Mouse (Mus musculus) stomach, adult 2 months (tissue): Measurements from ENCODE around the gene Plxnb2. TPM values are rescaled to one million over a fixed set of nuclear protein-coding genes. Genes with fewer than 3 reads are reported as not detected.

Source experiments
- polyA plus RNA-seq: library from polyadenylated mRNA; depleted of rRNA; stranded (reverse); fragments of >200 nt; gene quantifications from 2 replicates; pipeline ENCODE4 v1.2.3, GENCODE M21; 2012; rRNA removed

Gene Plxnb2
- polyA plus RNA-seq, result 272 and 308 TPM in 2 replicates

DNA sequence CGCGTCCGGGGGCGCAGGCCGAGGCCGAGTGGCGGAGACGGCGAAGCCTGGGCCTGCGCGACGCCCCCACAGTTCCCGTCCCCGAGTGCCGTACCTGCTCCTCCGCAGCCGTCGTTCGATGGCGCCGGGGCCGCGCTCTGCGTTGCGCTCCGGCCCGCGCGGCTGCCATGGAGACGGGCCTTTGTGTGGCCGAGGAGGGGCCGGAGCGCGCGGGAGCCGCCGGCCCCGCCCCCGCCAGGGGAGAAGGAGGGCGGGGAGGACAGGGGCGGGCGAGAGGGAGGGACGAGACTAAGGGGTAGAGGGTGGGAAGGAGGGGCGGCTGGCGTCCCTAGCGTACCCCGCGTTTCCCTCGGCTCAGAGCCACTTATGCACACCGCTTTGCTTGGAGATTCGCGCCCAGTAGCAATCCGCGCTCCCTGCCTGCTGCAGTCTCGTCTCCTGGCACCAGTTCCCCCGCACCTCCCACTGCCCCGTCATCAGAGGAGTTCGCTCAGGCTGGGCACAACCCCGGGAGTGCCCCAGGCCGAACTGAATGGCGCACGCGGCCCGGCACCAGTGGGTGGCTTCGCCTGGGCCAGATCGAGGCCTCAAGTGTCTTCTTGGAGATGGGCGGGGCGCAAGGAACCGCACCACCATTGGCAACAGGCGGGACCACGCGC lies at the start of gene Plxnb2:
Plxnb2 (minus strand) TSS at position 218 of the 659 bp plus-strand sequence.

GRCm38 (mm10) chr15:89210915-89211715 lies 30.5 kb upstream of the Plxnb2 start, which contains the start of gene Ppp6r2:
TSS of gene Ppp6r2 (plus strand) at chr15:89211553.

GRCm38 (mm10) chr15:89196313-89196706 lies 15.7 kb upstream of the Plxnb2 start, which contains the start of gene Dennd6b:
TSS of gene Dennd6b (minus strand) at chr15:89196496.

DNA sequence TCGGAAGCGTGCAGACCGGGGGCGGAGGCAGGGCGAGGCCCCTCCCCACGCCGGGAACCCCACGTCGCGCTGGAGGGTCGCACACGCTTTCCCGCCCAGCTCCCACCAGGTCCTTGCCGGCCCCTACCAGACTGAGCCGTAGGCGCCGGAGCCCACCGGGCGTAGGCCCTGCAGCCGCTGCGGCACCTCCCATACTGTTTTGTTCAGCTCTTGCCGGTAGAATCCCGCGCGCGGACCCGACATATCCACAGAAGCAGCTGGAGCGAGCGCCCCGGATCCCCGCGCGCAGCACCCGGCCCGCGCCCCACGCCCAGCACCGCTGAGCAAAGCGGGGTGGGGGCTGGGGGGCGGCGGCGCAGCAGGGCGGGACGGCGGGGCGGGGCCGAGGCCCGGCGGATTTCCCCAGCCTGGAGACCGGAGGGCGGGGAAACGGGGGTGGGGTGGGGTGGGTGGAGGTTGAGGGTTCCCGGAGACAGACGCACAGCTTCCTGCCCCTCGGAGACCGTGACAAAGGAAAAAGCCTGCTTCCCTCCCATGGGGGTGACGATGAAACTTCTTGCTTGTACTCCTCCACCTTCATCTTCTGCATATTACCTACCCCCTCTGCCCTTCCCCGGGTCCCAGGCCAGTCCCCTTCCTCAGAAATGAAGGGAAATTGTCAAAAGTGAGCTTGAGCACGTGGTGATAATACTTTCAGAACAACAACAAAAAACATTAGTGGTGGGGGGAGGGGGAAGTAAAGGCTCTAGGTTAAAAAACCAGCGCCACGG lies 31.1 kb downstream of the Plxnb2 start, which contains the start of gene Mapk11:
Mapk11 (minus strand) TSS at position 358 of the 770 bp plus-strand sequence.

GRCm38 (mm10) chr15:89140659-89141252 lies 39.8 kb downstream of the Plxnb2 start, which contains the start of gene Mapk12:
TSS of gene Mapk12 (minus strand) at chr15:89140703.

DNA sequence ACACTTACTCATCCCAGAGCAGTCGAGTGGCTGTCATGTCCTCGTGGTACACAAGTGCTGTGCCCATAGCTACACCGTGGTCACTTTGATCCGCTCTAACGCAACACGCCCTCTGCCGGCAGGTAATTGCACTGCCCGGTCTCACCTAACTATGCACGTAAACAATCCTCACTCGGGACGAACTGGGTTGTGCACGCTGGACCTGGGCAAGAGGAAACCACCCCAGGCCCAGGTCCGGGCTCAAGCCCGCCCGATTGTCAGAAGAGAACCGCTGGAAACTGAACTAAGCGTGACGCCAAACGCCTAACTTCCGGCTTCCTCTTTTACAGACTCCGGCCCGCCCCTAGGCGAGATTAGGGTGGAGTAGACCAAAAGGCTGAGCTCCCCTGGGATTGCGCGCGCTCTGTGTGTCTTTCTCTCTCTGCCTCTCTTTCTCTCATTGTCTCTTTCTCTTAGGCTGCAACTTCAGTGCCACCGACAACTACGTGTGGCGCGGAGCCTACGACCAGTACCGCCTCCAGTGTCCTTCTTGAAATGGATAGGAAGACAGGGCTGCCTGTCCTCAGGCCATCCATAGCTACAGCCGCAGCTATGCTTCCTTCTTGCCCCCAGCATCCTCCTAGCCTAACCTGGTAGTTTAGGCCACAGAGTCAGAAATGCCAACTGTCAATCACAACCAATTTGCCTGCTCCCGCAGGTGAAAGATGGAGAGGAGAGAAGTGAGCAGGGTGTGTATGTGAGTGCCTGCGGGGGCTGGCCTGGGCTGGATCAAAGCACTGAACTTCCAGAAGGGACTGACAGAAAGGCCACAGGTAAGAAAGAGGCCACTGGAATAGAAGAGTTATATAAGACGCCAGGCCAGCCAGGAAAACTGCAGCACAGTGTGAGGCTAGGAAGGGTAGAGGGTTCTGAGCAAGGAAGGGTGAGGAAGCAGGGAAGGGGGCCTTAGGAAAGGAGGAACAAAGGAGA lies 51.9 kb downstream of the Plxnb2 start, which contains the start of gene Hdac10:
Hdac10 (minus strand) TSS at position 319 of the 969 bp plus-strand sequence.

GRCm38 (mm10) chr15:89122649-89123366 lies 57.8 kb downstream of the Plxnb2 start, which contains the start of gene Tubgcp6:
TSS of gene Tubgcp6 (minus strand) at chr15:89123112.

Other genes with a start within 250 kb of the Plxnb2 start
- not detected in 2 replicates for gene Ttll8, start 226.4 kb downstream of the Plxnb2 start, polyA plus RNA-seq
- gene Mlc1, start 201.8 kb downstream of the Plxnb2 start, polyA plus RNA-seq, result not detected in 2 replicates
- gene Mov10l1, start 197.9 kb downstream of the Plxnb2 start, polyA plus RNA-seq, result not detected in 2 replicates
- gene Panx2, start 121.1 kb downstream of the Plxnb2 start, polyA plus RNA-seq, result 0.29 and 0.32 TPM in 2 replicates
- gene Trabd, start 105.7 kb downstream of the Plxnb2 start, polyA plus RNA-seq, result 54.9 and 56.4 TPM in 2 replicates
- gene Selenoo, start 91.7 kb downstream of the Plxnb2 start, polyA plus RNA-seq, result 26.6 and 45.1 TPM in 2 replicates
- gene Tubgcp6, start 57.7 kb downstream of the Plxnb2 start, polyA plus RNA-seq, result 16.8 and 19.0 TPM in 2 replicates
- gene Hdac10, start 52.1 kb downstream of the Plxnb2 start, polyA plus RNA-seq, result 16.4 and 17.9 TPM in 2 replicates
- gene Mapk12, start 40.1 kb downstream of the Plxnb2 start, polyA plus RNA-seq, result 3.9 and 4.2 TPM in 2 replicates
- gene Mapk11, start 31.2 kb downstream of the Plxnb2 start, polyA plus RNA-seq, result 2.4 and 2.9 TPM in 2 replicates
- gene Dennd6b, start 15.7 kb upstream of the Plxnb2 start, polyA plus RNA-seq, result 9.6 and 9.7 TPM in 2 replicates
- 113 and 257 TPM in 2 replicates for gene Ppp6r2, start 30.8 kb upstream of the Plxnb2 start, polyA plus RNA-seq
- 100 and 115 TPM in 2 replicates for gene Sbf1, start 134.5 kb upstream of the Plxnb2 start, polyA plus RNA-seq
- 4.1 and 5.8 TPM in 2 replicates for gene Adm2, start 141.9 kb upstream of the Plxnb2 start, polyA plus RNA-seq
- 1.2 TPM in 1 of 2 replicates, not detected in the other for gene Miox, start 153.6 kb upstream of the Plxnb2 start, polyA plus RNA-seq
- 17.5 and 19.8 TPM in 2 replicates for gene Lmf2, start 174.9 kb upstream of the Plxnb2 start, polyA plus RNA-seq
- 88.6 and 103 TPM in 2 replicates for gene Ncaph2, start 174.9 kb upstream of the Plxnb2 start, polyA plus RNA-seq
- 22.5 and 28.4 TPM in 2 replicates for gene Sco2, start 193.1 kb upstream of the Plxnb2 start, polyA plus RNA-seq
- 2.5 and 6.6 TPM in 2 replicates for gene Tymp, start 196.3 kb upstream of the Plxnb2 start, polyA plus RNA-seq
- 3.9 and 4.4 TPM in 2 replicates for gene Odf3b, start 198.5 kb upstream of the Plxnb2 start, polyA plus RNA-seq
- not detected in 2 replicates for gene Klhdc7b, start 204.1 kb upstream of the Plxnb2 start, polyA plus RNA-seq
- gene Syce3, start 229.7 kb upstream of the Plxnb2 start, polyA plus RNA-seq, result not detected in 2 replicates
- 1.7 and 5.0 TPM in 2 replicates for gene Cpt1b, start 245.1 kb upstream of the Plxnb2 start, polyA plus RNA-seq
- 0.14 and 0.23 TPM in 2 replicates for gene C730034F03Rik, start 248.8 kb upstream of the Plxnb2 start, polyA plus RNA-seq
- 0.27 and 1.8 TPM in 2 replicates for gene Gm44502, start 248.9 kb upstream of the Plxnb2 start, polyA plus RNA-seq
- 38.2 and 43.2 TPM in 2 replicates for gene Chkb, start 249.1 kb upstream of the Plxnb2 start, polyA plus RNA-seq